Mouse (Mus musculus) liver, adult 2 months (tissue): ENCODE measurements around the gene Cdkal1.

Experiments
- CTCF ChIP-seq: fragments of 200-500 bp; IDR thresholded peaks from 2 replicates; pipeline ENCODE4 v1.5.1; 2011; ENCODE audit warnings: low read depth, low read length, control low read depth
- POLR2A ChIP-seq: fragments of 200-500 bp; IDR thresholded peaks from 2 replicates; pipeline ENCODE4 v1.6.1; 2011; ENCODE audit warnings: low read length, control low read depth; ENCODE audit not compliant: insufficient read depth; ENCODE audit errors: extremely low read depth

GRCm38 (mm10) chr13:29399908-29400307 is 455.6 kb downstream of the Cdkal1 start:
- TF ChIP-seq CTCF (no peak), POLR2A (no peak)
